Mouse (Mus musculus): Measurements from ENCODE around the gene Arid3b. TPM values are rescaled to one million over a fixed set of nuclear protein-coding genes. Genes with fewer than 3 reads are reported as not detected.
A peak's percentile ranks its signal among the peaks of the same experiment; 100 is the strongest.

The Arid3b gene
- polyA plus RNA-seq, 1 experiment from 2014 or later = 5.8 TPM

GRCm38 (mm10) chr9:57748137-57748536 is 88.5 kb downstream of the Arid3b start:
- no peak overlapping the region for H3K4me3 ChIP-seq (ENCODE audit: low read depth, low read length)
- H3K4me1 ChIP-seq (ENCODE audit: insufficient read depth, low read depth, low read length) = no peaks in the 10 kb centered on the region
- DNase-seq (ENCODE audit: low spot score) = no peak
- TF ChIP-seq CTCF (IDR thresholded peaks at IDR 0.05) (no peak), EP300 (IDR thresholded peaks at IDR 0.05) (no peak)
- H3K4me2 ChIP-seq (replicated peaks; ENCODE audit: low read depth, low read length) = no peak overlapping the region
- no peak overlapping the region for H3K9ac ChIP-seq (replicated peaks; ENCODE audit: low read depth)
- no peaks in the 10 kb centered on the region for H3K27me3 ChIP-seq (replicated peaks; ENCODE audit: insufficient read depth, low read length)
- 90% methylated on average over 6 of the region's 6 CpGs for WGBS
- H3K27ac ChIP-seq (ENCODE audit: low read length) = no peak overlapping the region
- no peaks in the 10 kb centered on the region for H3K9me3 ChIP-seq (ENCODE audit: low read length)
- ATAC-seq = no peak
- peaks cover 65% of the 10 kb centered on the region for H3K36me3 ChIP-seq (ENCODE audit: insufficient read depth, low read length)

GRCm38 (mm10) chr9:57747067-57747466 is 89.5 kb downstream of the Arid3b start:
- peaks cover 54% of the 10 kb centered on the region for H3K36me3 ChIP-seq (ENCODE audit: insufficient read depth, low read length)
- ATAC-seq = no peak
- no peak overlapping the region for H3K27ac ChIP-seq (ENCODE audit: low read length)

GRCm38 (mm10) chr9:57744462-57745091 is 92.0 kb downstream of the Arid3b start:
- H3K9me3 ChIP-seq (ENCODE audit: low read length) = no peaks in the 10 kb centered on the region
- peaks cover 40% of the 10 kb centered on the region for H3K36me3 ChIP-seq (ENCODE audit: insufficient read depth, low read length)
- H3K9ac ChIP-seq (replicated peaks; ENCODE audit: low read depth) = no peak overlapping the region
- DNase-seq (ENCODE audit: low spot score) (peak; percentile 84), ATAC-seq (0 out of 2 replicates have a peak, but pooled peaks have one; percentile 44)
- no peak overlapping the region for H3K4me2 ChIP-seq (replicated peaks; ENCODE audit: low read depth, low read length)
- no peaks in the 10 kb centered on the region for H3K4me1 ChIP-seq (ENCODE audit: insufficient read depth, low read depth, low read length)
- no peak overlapping the region for H3K4me3 ChIP-seq (ENCODE audit: low read depth, low read length)
- no peaks in the 10 kb centered on the region for H3K27me3 ChIP-seq (replicated peaks; ENCODE audit: insufficient read depth, low read length)
- no peak overlapping the region for H3K27ac ChIP-seq (ENCODE audit: low read length)
- TF ChIP-seq CTCF (IDR thresholded peaks at IDR 0.05) = peak; percentile 96
- TF ChIP-seq EP300 (IDR thresholded peaks at IDR 0.05) = peak; percentile 29; the same call in 1 of the 2 replicates
- 62% methylated on average over 3 of the region's 3 CpGs for WGBS

More at GRCm38 (mm10) chr9:57747067-57747466, 89.5 kb downstream of the Arid3b start:
- TF ChIP-seq CTCF (IDR thresholded peaks at IDR 0.05) = no peak
- TF ChIP-seq EP300 (IDR thresholded peaks at IDR 0.05) = no peak
- H3K9ac ChIP-seq (replicated peaks; ENCODE audit: low read depth) = no peak overlapping the region
- WGBS = 63% methylated on average over 1 of the region's 1 CpGs
- no peak overlapping the region for H3K4me2 ChIP-seq (replicated peaks; ENCODE audit: low read depth, low read length)
- no peak for DNase-seq (ENCODE audit: low spot score)
- no peak overlapping the region for H3K4me3 ChIP-seq (ENCODE audit: low read depth, low read length)
- no peaks in the 10 kb centered on the region for H3K27me3 ChIP-seq (replicated peaks; ENCODE audit: insufficient read depth, low read length)
- no peaks in the 10 kb centered on the region for H3K4me1 ChIP-seq (ENCODE audit: insufficient read depth, low read depth, low read length)
- no peaks in the 10 kb centered on the region for H3K9me3 ChIP-seq (ENCODE audit: low read length)

Other genes with a start within 250 kb of the Arid3b start
- 7.3 and 7.8 TPM in 2 replicates for gene Ulk3, start 247.3 kb downstream of the Arid3b start, polyA plus RNA-seq (2015; fragmentation: Nextera tagmentation; extraction: Ambion mirVana)
- not detected in 2 replicates for gene Cplx3, start 230.5 kb downstream of the Arid3b start, polyA plus RNA-seq (2015; fragmentation: Nextera tagmentation; extraction: Ambion mirVana)
- not detected in 2 replicates for gene Lman1l, start 216.0 kb downstream of the Arid3b start, polyA plus RNA-seq (2015; fragmentation: Nextera tagmentation; extraction: Ambion mirVana)
- gene Csk, start 183.2 kb downstream of the Arid3b start, polyA plus RNA-seq (2015; fragmentation: Nextera tagmentation; extraction: Ambion mirVana) = 25.6 and 27.3 TPM in 2 replicates
- 0.07 TPM in 1 of 2 replicates, not detected in the other for gene Cyp1a2, start 153.1 kb downstream of the Arid3b start, polyA plus RNA-seq (2015; fragmentation: Nextera tagmentation; extraction: Ambion mirVana)
- gene Cyp1a1, start 148.9 kb downstream of the Arid3b start, polyA plus RNA-seq (2015; fragmentation: Nextera tagmentation; extraction: Ambion mirVana) = 9.0 and 13.0 TPM in 2 replicates
- 23.3 and 25.3 TPM in 2 replicates for gene Edc3, start 128.3 kb downstream of the Arid3b start, polyA plus RNA-seq (2015; fragmentation: Nextera tagmentation; extraction: Ambion mirVana)
- 65.1 and 65.5 TPM in 2 replicates for gene Clk3, start 70.9 kb downstream of the Arid3b start, polyA plus RNA-seq (2015; fragmentation: Nextera tagmentation; extraction: Ambion mirVana)
- 120 and 121 TPM in 2 replicates for gene Ubl7, start 74.2 kb upstream of the Arid3b start, polyA plus RNA-seq (2015; fragmentation: Nextera tagmentation; extraction: Ambion mirVana)
- gene Sema7a, start 103.3 kb upstream of the Arid3b start, polyA plus RNA-seq (2015; fragmentation: Nextera tagmentation; extraction: Ambion mirVana) = 6.2 and 8.4 TPM in 2 replicates
- gene Cyp11a1, start 169.6 kb upstream of the Arid3b start, polyA plus RNA-seq (2015; fragmentation: Nextera tagmentation; extraction: Ambion mirVana) = 1.2 and 1.3 TPM in 2 replicates
- 0.32 and 0.41 TPM in 2 replicates for gene Stra6, start 227.0 kb upstream of the Arid3b start, polyA plus RNA-seq (2015; fragmentation: Nextera tagmentation; extraction: Ambion mirVana)

Data from lung, postnatal 0 days (tissue).